Mouse (Mus musculus) embryo, embryonic 10.5 days (tissue): ENCODE measurements around the gene Mettl25.

ENCODE experiments used
- DNase-seq: peaks from one replicate; pipeline ENCODE4 v3.0.0-alpha.2; 2015; ENCODE audit warnings: low spot score

Mettl25 gene

DNA sequence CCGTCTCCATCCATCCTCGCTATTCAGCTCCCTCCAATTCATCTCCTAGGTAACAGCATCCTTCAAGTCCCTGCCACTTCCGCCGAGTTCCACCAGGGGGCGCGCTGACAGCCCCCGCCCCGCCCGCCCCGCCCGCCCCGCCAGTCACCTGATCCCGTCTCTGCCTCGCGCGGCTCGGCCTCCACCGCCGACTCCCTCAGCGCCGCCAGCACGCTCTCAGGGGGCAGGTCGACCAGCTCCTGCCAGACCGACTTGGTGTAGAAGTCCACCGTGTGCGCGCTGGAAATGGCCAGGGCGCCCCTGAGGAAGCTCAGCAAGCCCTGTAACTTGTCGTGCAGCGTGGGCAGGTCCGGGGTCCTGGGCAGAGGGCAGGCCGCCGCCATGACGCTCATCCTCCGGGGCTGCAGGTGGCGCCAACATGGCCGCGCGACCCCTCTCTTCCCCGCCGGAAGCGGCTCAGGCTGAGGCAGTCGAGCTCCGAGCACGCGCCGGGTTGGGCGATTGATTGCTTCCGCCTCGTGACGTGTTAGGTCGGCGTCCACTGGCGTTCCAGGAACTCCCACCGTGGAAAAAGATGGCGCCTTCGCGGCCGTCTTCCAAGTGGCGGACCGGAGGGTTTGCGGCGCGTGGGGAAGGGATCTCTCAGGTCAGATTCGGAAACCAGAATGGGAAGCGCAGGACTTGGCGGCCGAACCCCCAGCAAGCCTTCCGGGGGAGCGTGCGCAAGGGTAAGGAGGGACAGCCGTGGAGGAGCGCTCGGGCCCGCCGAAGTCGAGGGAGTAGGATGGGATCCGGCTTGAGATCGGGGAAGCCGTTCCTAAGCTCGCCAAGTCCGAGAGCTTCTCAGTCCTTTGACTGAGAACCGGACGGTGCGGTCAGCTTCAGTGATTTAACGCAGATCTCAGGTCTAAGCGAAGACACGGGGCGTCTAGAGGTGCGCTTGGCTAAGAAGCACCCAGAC is at the start of gene Mettl25, which contains the start of gene Ccdc59:
TSS of gene Mettl25 (minus strand) at position 453 of the 961 bp plus-strand sequence.
TSS of gene Ccdc59 (plus strand) at position 140 of the 961 bp plus-strand sequence.
- peak; percentile 96 for DNase-seq

DNA sequence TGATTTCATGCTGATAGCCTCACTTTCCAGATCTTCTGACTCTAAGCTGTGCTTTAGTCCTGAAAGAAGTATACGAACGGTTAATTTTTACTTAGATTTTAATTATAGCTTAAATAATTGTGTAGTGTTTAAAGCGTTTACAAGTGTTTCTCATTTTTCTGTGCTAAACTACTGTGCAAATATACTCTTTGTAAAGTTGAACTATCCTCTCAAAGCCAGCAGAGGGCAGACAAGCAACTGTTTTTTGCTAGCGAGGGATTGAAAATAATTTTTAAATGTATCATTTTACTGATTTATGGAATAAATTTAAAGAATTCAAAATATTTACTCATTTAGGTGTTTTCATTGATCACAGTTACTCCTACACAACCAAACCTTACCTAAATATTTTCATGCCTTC is 26.1 kb upstream of the Mettl25 start:
- peak; percentile 55 for DNase-seq

DNA sequence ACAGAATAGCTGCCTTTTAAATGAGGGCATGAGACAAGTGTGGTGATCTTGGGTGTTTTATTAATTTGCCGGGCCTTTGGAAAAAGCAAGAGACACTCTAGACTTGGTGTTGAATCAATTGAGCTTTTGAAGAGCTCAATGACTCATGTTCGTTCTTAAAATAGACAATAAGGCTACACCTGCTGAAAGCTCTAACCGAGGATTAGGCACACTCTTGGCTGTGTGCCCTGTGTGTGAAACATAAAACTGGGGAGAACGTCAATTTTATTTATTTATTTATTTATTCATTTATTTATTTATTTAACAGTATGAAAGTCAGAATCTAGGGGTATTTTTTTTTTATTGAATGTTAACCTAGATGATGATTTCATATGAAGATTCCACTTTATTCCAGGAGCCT is 10.0 kb upstream of the Mettl25 start:
- no peak for DNase-seq

DNA sequence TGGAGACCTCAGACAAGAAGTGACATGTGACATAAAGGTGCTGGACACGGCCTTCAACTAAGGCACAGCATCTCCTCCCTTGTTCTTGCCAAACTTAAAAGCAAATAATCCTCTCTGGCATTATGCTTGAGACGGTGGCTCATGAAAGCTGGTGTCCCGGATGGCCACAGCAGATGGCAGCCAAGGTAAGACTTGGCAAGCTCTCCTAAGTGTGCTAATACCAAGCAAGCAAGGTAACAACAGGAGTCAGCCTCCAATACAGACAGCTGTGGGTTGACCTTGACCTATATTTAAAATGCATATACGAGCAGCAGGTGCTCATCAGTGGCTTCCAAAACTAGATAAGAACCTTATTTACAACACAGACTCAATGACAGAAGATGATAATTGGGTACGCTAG is 9.1 kb upstream of the Mettl25 start:
- no peak for DNase-seq

DNA sequence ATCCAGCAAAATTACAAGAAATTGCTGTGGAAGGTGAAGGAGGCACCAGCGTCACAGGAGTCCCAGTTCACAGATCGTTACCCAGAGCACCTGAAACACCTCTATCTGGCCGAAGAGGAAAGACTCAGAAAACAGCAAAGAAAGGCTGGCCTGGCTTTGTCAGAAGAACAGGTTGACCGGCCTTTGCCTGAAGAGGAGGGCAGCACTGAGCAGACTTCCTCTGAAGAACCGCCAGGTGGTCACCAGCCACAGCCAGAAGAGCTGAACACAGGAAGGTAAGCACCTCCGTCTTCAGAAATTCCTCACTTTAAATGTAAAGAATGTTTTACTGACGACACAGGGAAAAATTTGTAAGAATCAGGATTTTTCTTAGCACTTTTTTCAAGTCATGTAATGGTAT is 1.4 kb upstream of the Mettl25 start:
- DNase-seq: peak; percentile 4

DNA sequence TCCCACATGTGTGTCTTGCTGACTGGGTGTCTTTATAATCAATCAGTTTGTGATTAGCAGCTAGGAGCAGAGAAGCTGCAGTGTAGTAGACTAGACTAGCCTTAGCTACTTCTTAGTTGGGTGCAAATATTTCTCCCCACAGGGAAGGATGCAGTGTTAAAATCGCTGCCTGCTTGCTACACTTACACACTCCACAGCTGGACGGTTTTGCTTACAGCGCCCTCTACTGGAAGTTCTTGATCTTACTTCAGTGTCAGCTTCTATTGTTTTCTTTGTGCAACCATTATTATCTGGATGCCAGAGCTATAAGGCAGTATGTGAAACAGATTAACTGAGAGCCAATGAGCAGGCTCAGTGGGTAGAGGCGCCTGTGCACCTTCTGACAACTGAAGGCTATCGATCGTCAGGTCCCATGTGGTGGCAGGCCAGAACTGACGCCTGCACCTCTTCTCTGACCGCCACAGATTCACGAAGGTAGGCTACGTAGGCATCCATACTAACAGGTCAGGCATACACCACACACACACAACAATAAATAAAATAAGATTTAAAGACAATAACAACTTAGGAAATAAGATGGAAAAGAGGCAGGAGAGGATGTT is 6.5 kb downstream of the Mettl25 start:
- peak; percentile 74 for DNase-seq

DNA sequence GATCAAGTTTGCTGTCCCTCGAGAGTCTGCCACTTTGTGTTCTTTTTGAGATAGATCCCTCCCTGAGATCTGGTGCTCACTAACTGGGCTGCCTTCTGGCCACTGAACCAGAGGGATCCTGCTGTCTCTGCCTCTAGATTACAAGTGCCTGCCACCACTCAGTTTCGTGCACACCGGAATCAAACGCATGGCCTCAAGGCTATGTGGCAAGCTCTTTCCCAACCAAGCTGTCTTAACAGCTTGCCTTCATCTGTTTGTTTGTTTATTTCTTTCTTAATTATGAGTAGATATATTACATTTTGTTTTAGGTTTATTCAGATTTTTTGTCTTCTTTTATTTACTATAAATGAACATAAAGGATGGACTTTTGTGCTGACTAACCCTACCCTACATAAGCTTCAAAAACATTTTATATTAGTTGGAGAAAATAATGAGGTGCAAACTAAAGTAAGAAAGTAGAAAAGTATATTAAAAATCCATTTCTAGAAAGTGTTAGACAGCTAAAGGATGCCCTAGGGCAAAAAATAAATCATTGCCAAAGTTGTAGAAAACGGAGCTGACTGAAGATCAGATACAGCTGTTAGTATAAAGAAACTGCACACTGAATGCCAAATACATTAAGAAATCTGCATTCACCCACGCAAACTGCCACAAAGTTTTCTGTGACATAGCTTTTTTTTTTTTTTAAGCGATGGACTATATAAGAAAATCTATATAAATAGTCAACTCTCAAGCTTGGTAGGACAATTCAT is 34.7 kb downstream of the Mettl25 start:
- DNase-seq: no peak

DNA sequence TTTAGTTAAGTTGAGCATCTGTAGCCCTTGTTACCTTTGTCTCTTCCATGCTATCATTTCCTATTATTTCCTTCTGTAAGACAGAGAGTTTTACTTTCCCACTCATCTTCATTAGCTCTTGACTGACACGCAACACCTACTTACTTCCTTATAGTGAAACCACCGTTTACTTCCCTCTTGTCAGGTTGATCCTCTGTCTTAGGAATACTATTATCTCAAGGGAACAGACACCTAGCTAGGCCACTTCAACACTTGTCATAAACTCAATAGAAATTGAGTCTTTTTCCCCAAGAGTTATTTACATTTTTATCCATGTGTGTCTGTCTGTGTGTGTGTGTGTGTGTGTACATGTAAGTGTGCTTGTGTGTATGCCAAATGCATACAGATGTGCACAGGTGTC is 37.7 kb downstream of the Mettl25 start:
- no peak for DNase-seq

DNA sequence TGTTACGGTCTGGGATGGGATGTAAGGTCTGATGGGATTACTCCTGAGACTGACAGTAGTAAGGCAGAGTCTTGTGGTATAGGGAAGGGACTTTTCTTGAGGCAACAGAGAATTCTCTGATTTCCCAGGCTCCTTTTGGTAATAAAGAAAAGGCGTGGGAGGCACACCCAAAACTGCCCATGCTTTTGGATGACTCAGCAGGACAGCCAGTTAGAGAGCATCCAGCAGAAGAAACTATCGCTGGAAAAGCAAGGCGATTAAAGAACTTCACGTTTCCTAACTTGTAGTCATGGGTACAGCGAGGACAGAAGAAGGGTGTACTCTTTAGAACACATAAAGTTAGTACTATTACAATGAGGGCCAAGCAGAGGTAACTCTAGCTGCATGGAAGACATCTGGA is 39.0 kb downstream of the Mettl25 start:
- no peak for DNase-seq

DNA sequence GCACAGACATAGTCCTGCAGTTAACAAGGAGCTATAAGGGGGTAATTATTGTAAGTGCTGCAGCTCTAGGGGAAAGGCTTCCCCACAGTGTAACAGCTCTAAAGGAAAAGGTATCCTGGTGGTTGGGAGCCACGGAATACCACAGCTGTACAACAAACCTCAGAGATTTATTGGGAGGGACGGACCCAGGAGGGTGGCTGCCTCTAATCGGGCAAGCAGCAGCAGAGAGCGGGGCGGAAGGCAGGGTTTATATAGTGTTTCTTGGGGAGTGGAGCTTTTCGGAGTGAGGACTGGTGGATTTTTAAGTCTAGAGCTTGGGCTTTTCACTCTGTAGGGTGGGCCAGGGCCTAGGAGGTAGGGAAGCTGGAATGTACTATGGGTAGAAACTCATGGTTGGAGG is 40.0 kb downstream of the Mettl25 start:
- DNase-seq: no peak

DNA sequence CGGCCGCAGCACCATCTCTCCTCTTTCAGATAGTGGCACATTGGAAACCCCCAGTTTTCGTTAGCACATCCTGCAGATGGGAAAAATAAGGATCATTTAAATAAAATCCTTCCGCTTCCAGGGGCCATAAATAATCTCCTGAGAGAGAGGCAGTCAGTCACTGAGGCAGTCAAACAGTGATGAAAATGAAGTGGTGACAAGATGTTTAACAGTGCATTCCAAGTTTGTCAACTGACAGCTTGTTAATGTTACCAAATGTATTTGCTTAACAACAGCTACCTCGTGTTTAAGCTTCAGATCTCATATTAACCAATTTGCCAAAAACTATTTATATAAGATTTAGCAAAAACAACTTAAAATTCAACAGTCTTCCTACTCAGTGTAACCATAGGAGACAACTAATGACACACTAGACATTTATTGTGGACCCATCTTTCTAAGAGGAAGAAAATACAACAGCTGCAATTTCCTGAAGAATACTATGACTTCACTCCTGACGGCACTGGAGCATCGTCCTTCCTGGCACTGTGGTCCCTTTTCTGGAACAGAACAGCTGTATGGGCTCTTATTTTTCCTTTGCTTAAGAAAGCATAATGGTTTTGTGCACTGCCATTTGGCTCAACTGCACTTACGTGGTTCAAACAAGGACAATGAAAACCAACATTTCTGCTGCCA is 43.8 kb downstream of the Mettl25 start:
- DNase-seq: no peak

DNA sequence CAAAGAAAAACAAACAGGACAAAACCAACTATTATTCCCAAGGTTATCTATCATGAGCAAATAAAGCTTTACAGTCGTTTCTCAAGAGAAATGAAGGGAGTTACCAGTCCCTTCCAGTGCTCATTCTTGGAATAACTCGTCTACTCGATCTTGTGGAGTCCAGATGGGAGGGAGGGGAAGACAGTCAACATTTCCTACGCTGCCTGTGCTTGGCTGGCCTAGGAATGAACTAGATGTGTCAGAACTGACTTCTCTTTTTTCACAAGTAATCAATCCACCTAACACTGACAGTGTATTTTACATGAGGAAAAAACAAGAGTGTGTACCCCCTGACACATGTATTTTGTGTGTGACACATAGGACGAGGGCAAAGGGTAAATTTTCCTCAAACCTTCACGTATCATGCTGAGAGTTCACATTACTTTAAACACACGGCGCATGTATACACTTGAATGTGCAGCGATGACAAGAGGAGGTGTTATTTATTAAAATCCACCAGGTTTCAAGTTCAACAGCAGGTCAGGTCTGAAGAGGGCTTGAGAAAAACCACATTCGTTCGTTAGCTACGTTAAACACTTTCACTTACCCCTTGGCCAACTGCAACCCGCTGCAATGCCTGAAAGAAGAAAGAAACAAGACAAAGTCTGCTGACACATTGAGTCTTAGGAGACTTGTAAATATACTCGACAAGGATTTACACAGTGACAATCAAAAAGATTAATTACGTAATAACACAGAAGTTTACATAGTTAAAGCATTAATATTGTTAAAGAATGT is 47.2 kb downstream of the Mettl25 start:
- DNase-seq: peak; percentile 15

DNA sequence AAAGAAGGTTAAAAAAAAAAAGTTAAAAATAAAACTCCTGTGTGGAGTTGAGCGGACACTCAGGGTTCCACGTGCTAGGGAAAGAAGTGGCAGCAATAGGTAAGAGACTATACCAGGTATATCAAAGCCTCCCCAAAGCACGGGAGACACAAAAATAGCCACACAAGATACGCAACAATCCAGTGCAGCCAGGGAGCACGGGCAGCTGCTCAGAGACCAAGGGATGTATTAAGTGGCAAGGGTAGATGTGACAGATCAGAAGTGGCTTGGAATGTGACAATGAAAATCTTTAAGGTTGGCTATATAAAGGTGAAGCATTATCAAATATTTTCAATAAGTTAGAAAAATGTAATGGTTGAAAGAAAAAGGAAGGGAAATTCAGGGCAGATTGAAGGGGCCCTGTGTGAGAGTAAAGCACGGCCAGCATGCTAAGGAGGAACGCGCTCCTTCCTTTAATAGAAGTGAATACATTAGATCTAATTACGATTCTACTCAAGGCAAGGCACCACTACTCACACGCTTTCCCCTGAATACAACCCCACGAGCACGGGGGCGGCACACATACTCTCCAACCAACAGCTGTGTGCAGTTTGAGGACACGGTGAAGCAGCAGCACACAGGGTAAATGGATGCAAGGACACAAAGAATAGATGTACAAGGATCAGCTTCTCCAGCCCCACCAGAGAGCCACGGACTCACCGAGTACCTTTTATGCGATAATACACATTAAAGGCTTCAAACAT is 52.3 kb downstream of the Mettl25 start:
- no peak for DNase-seq

DNA sequence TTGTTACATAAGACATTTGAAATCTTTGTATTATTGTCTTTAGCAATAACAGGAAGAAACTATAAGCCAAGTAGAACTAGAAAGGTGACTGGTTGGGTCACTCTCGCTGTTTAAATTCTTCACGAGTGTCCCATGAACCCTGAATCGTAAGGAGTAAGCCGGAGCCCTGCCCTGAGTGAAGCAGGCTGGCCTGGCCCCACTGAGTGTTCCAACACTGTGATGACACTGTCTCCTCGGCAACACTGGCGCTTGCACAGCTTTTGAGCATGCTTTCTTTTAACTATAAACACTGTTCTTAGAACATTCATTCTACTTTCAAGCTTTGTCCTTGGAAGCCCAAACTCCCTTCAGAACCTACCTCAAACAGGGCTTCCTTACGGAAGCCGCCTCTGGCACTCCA is 57.4 kb downstream of the Mettl25 start:
- no peak for DNase-seq

DNA sequence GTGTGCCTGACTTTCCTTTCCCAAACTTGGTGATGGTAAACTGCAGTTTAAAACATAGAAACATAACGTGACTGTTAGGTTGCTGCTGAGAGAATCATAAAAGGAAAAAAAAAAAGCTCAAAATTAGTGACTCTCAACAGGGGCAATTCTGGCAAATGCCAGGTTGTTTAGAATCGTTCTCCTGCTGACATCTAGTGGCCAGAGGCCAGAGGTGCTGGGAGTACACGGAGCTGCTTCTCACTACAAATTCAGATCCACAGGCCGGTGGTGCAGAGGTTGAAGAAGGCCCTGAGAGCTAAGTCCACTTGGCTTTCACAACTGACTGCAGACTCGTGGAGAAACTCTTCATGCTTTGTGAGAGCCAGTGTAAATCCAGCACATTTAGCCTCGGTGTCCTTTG is 66.8 kb downstream of the Mettl25 start:
- DNase-seq: peak; percentile 86

DNA sequence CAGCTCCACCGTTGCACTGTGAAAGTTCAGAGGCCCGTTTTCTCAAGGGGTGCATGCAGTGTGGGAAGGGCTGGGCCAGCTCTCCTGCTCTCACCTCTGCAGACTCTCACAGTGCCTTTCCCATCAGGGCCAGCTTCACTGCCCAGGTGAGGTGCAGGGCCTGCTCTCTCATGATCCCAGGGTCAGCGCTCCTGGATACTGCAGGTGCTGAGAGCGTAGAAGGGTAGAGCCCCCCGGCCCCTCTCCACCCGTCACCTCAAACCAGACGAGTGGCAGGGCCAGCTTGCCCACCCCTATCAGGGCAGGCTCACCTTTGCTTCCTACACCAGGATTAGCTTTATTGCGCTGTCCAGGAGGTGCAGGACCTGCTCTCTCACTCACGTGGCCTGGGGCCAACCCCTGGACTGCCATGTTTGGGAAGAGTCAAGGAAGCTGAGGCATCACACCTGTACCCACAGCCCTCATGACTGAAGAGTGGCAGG is 68.3 kb downstream of the Mettl25 start:
- DNase-seq: no peak

DNA sequence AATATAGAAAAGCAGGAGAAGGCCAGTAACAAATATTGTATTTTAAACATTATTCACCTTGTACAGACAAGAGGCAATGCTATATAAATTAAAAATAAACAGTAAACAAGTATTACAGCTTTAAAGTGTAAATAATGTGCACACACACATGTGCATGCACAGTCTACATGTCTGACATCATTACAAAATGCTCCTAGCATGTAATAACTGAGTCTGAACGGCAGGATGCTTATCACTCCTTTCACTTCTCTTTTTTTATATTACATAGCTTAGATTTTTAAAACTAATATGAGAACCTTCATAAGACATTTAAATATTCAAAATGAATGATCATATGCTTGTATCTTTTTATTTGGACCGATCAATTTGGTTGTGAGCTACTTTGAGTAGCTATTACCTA is 77.2 kb downstream of the Mettl25 start:
- DNase-seq: no peak

DNA sequence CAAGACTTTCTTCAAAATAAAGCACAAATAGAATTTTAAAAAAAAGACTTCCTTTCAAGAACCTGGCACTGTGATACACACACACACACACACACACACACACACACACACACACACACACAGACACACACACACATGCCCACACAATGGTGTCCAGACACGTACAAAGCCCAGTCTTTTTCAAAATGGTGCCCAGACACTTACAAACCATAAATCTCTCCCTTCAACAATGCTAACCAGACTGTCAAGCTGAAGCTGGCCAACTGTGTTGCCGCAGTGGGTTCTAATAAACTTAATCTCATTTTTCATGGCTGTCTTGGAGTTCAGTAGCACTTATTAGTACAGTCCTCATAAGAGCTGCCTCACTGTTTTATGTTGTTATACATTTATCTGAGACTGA is 80.7 kb downstream of the Mettl25 start:
- peak; percentile 8 for DNase-seq

DNA sequence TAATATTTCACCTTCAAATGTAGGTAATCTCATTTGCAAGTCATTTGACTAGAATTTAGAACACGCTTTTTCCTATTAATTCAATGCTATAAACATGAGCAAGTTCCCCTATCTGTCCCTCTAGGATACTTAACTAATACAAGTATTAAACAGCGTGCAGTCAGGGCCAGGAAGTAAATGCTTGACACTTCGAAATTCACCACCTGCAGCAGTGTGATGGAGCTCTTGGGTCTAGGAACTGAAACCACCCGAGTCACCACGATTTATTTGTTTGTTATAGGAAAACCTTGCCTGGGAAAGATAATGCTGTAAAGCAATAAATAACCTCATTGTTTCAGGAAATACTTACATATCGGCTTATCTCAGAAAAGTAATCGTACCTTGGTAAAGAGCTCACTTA is 81.1 kb downstream of the Mettl25 start:
- no peak for DNase-seq

DNA sequence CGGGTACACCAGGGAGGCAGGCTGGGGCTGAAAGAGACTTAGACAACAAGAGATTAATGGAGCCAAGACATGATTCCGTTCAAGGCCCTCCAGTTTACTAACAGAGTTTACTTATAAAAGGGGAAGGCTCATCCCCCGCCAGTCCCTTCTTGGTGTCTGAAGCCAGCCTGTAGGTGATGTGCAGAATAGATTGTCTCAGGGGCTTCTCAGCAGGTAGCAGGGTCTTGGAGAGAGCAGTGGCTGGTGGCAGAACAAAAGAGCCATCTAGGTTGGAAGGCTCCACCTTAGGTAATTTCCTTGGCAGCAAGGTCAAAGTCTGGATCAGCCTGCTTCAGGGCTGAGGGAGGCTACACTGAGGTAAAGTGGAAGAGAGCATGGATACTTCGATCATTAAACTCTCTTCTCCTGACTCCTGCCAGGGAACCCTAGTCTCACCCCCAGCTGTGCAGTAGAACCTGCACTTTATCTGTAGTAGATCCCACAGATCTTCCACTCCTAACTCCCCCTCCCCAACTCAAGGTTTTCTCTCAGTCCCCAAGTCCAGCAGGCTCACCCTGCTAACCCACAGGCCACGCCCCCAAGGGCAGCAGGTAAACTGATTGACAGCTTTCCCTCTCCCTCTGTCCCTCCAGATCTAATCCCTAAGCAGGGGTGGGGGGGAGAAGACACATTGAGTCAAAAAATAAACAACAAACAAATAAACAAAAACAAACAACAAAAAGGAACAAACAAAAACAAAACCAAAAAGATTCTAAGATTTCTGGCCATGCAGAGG is 87.2 kb downstream of the Mettl25 start:
- DNase-seq: no peak
